Mouse (Mus musculus) embryonic facial prominence, embryonic 13.5 days (tissue): ENCODE measurements around the gene Trp53inp2. TPM values are rescaled to one million over a fixed set of nuclear protein-coding genes. Genes with fewer than 3 reads are reported as not detected.

Experiments
- ATAC-seq: fragments of 200-750 bp; cut with Nextera tagmentation; 2 replicates; pipeline ENCODE4 v1.8.0; 2017; ENCODE audit warnings: low read depth; ENCODE audit not compliant: insufficient number of reproducible peaks, insufficient read depth, low FRiP score, low TSS enrichment
- H3K27ac ChIP-seq: fragments of 300-500 bp; sonication (generic); 2 replicates; pipeline ENCODE4 v1.5.1; 2015; ENCODE audit warnings: moderate library complexity, mild to moderate bottlenecking, inconsistent platforms
- H3K27me3 ChIP-seq: fragments of 300-500 bp; sonication (generic); 2 replicates; pipeline ENCODE4 v1.6.1; 2015; ENCODE audit warnings: mild to moderate bottlenecking, inconsistent platforms
- H3K36me3 ChIP-seq: fragments of 300-500 bp; sonication (generic); 2 replicates; pipeline ENCODE4 v1.6.1; 2015; ENCODE audit warnings: mild to moderate bottlenecking, inconsistent platforms
- H3K4me1 ChIP-seq: fragments of 300-500 bp; sonication (generic); 2 replicates; pipeline ENCODE4 v1.6.1; 2015; ENCODE audit warnings: inconsistent platforms
- H3K4me2 ChIP-seq: fragments of 300-500 bp; sonication (generic); 2 replicates; pipeline ENCODE4 v1.6.1; 2015; ENCODE audit warnings: moderate library complexity, mild to moderate bottlenecking, inconsistent platforms
- H3K4me3 ChIP-seq: fragments of 300-500 bp; sonication (generic); 2 replicates; pipeline ENCODE4 v1.5.1; 2015; ENCODE audit warnings: mild to moderate bottlenecking, inconsistent platforms
- H3K9ac ChIP-seq: fragments of 300-500 bp; sonication (generic); 2 replicates; pipeline ENCODE4 v1.6.1; 2015; ENCODE audit warnings: mild to moderate bottlenecking, inconsistent platforms
- H3K9me3 ChIP-seq: fragments of 300-500 bp; sonication (generic); 2 replicates; pipeline ENCODE4 v1.6.1; 2016; ENCODE audit warnings: inconsistent platforms
- WGBS: fragments of 180-500 bp; shearing (Covaris S2); methylation state at CpG from one replicate; pipeline ENCODE4 v1.1.7; 2015; ENCODE audit warnings: mixed read lengths; 5-methylcytosine and 5-hydroxymethylcytosine counted together
- polyA plus RNA-seq: library from polyadenylated mRNA; unstranded; fragments of >200 nt; fragmentation: Nextera tagmentation; extraction: Ambion mirVana; gene quantifications from 2 replicates; pipeline ENCODE4 v1.2.1, GENCODE M21; 2015

Gene Trp53inp2
- polyA plus RNA-seq, 1 experiment from 2014 or later: 18.0 TPM

DNA sequence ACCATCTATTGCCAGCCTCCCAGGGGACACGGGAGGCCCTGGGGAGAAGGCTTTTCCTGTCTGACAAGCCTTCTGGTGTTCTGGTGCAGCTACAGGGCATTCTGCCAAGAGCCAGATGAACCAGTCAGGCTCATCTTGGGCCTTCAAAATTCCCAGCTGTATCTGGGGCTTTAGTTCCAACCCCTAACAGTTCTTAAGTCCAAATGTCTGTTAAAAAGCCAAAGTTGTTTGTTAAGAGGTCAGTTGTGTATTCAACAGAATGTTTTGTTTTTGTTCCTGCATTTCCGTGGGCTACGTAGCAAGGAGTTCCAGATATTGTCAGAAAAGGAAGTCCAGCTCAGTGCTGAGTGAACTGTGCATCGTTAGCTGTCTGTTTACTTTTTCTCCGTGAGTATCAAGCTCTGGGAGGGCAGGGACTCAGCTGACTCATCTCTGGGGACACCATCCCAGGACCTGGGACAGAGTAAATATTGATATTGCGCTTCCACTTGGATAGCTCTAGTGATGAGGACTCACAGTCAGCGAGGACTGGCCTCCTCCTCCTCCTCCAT, 11.5 kb upstream of the Trp53inp2 start:
- WGBS: 71% methylated on average over 7 of the region's 7 CpGs
- no peak for ATAC-seq

DNA sequence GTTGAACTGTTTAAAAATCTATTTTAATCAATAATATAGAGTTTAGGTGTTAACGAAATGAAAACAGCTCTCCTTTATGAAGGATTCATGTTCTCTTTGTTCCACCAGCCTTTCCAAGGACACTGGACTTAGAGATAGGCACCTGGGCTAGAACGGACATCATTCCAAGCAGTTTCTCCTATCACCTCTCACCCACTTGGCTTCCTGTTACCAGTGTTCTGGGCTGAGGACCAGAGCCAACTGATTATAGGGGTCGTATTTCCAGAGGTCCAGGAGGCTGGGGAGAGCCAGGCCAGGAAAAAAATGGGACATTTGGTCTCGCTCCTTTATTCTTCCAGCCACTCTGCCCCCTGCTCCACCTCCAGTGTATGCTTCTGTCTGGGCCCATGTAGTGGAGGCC, 8.4 kb upstream of the Trp53inp2 start:
- 51% methylated on average over 4 of the region's 4 CpGs for WGBS
- Histone ChIP-seq H3K27ac (no peak overlapping the region), H3K4me3 (no peak overlapping the region), H3K4me2 (no peak overlapping the region), H3K36me3 (no peaks in the 10 kb centered on the region), H3K4me1 (no peaks in the 10 kb centered on the region), H3K9ac (no peak overlapping the region), H3K9me3 (no peaks in the 10 kb centered on the region), H3K27me3 (no peaks in the 10 kb centered on the region)
- no peak for ATAC-seq

More for the DNA sequence above, 11.5 kb upstream of the Trp53inp2 start:
- no peak overlapping the region for H3K4me3 ChIP-seq
- H3K36me3 ChIP-seq: no peaks in the 10 kb centered on the region
- H3K27ac ChIP-seq: no peak overlapping the region
- no peaks in the 10 kb centered on the region for H3K4me1 ChIP-seq
- H3K9me3 ChIP-seq: no peaks in the 10 kb centered on the region
- H3K27me3 ChIP-seq: no peaks in the 10 kb centered on the region
- no peak overlapping the region for H3K9ac ChIP-seq
- no peak overlapping the region for H3K4me2 ChIP-seq

- Histone ChIP-seq H3K4me1 (no peaks in the 10 kb centered on the region), H3K27me3 (no peaks in the 10 kb centered on the region), H3K9ac (no peak overlapping the region), H3K4me2 (no peak overlapping the region), H3K9me3 (no peaks in the 10 kb centered on the region), H3K27ac (no peak overlapping the region), H3K4me3 (no peak overlapping the region), H3K36me3 (no peaks in the 10 kb centered on the region)
- no peak for ATAC-seq
- WGBS: 66% methylated on average over 1 of the region's 1 CpGs
Observed at GRCm38 (mm10) chr2:155373302-155373701, 7.6 kb upstream of the Trp53inp2 start.

DNA sequence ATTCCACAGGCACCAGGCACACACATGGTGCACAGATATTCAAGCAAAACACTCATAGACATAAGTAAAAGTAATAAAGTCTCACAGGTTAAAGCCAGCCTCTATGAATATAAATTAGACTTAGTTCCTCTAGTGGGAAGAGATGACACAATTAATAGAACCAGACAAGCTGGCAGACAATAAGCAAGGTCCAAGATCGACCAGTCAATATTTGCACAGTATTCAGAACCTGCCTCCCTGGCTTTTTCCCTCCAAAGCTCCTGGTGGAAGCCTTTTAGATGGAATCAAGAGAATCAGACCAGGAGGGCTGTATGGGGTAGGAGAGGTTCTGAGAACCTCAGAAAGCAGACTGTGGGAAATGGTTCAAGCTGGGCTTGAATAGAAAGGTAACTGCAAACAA, 7.0 kb upstream of the Trp53inp2 start:
- H3K4me3 ChIP-seq: no peak overlapping the region
- H3K4me1 ChIP-seq: no peaks in the 10 kb centered on the region
- H3K4me2 ChIP-seq: no peak overlapping the region
- no peak overlapping the region for H3K9ac ChIP-seq
- H3K36me3 ChIP-seq: no peaks in the 10 kb centered on the region
- no peaks in the 10 kb centered on the region for H3K9me3 ChIP-seq
- ATAC-seq: no peak
- H3K27me3 ChIP-seq: no peaks in the 10 kb centered on the region
- H3K27ac ChIP-seq: no peak overlapping the region
- 68% methylated on average over 1 of the region's 1 CpGs for WGBS

DNA sequence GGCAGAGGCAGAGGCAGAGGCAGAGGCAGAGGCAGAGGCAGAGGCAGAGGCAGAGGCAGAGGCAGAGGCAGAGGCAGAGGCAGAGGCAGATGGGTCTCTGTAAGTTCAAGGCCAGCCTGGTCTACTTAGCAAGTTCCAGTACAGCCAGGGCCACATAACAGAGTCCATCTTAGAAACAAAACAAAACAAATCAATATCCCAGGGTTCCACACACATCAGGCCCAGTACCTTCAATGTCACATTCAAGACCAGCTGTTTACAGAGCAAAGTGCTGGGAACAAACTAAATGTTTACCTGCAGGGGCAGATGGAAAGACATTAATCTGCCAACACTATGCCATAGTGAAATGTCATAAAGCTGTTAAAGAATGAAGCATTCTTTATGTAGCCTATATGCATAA, 6.3 kb upstream of the Trp53inp2 start:
- Histone ChIP-seq H3K9me3 (no peaks in the 10 kb centered on the region), H3K4me2 (no peak overlapping the region), H3K36me3 (no peaks in the 10 kb centered on the region), H3K4me1 (no peaks in the 10 kb centered on the region), H3K9ac (no peak overlapping the region), H3K27ac (no peak overlapping the region), H3K27me3 (peaks cover 5% of the 10 kb centered on the region), H3K4me3 (no peak overlapping the region)
- no peak for ATAC-seq

DNA sequence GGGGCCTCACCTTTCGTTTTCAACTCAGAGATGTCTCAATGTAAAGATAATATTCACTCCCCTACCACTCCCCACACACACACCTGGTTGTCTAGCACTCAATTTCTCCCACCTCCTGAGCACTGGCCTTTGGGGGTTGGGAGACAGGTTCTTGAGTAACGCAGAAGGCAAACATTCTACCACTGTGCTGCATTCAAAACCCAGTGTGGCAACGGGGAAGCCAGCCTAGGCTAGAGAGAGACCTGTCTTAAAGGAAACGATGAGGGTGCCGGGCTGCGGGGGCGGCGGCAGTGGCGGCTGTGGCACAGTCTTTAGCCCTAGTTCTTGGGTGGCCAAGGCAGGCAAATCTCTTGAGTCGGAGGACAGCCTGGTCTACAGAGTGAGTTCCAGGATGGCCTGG, 4.7 kb upstream of the Trp53inp2 start:
- peaks cover 19% of the 10 kb centered on the region for H3K27me3 ChIP-seq
- H3K36me3 ChIP-seq: no peaks in the 10 kb centered on the region
- H3K27ac ChIP-seq: no peak overlapping the region
- no peak overlapping the region for H3K9ac ChIP-seq
- no peaks in the 10 kb centered on the region for H3K9me3 ChIP-seq
- 83% methylated on average over 10 of the region's 10 CpGs for WGBS
- no peak overlapping the region for H3K4me3 ChIP-seq
- H3K4me1 ChIP-seq: peaks cover 7% of the 10 kb centered on the region; the same call in 1 of the 2 replicates
- H3K4me2 ChIP-seq: no peak overlapping the region
- ATAC-seq: no peak

DNA sequence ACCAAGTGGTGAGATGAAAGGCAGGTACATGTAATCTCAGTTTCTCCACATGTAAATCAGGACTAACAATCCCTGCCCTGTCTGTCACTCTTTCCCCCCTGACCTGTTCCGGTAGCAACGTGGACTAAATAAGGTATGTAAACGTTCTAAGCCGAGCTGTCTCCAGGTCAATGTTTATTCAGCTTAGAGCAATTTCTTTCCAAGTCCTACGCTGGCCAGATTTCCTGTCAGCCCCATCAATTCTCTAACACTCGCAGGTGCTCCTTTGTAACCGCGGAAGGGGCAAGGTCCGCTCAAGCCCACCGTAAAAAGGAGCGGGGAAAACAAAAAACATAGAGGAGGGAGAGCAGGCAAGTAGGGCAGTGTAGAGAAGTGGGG, 190 bp downstream of the Trp53inp2 start:
- Histone ChIP-seq H3K9me3 (no peaks in the 10 kb centered on the region), H3K27ac (no peak overlapping the region)

DNA sequence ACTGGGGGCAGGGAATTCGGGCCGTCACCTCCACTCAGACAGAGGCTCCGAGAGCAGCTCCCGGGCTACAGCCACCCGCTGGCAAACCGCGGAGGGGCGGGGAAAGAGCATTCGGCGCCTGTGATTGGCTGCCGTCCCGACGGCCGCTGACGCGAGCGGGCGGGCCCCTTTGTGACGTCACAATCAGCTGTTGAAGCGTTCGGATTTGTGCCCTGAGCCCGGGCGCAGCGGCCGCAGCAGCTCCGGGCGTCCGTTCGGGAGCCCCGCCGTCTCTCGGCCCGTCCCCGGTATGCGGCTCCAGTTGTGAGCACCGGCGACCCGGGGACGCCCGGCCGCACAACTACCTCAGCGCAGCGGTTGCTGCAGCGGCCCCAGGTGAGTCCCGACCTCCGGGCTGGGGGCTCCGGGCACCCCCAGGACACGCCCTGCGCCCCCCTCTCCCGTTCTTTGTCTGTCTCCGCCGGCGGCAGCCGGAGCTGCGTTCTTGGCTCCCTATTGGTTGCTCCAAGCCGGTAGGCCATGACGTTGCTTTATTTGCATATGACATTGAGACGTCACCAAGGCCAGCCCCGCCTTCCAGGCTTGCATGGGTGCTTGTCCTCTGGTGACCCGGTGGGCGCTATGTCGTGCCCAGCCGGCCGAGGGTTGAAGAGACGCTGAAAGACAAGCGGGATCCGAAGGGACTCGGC, 928 bp downstream of the Trp53inp2 start:
- WGBS: under 1% methylated on average over 68 of the region's 68 CpGs

More for the DNA sequence above, 190 bp downstream of the Trp53inp2 start:
- Histone ChIP-seq H3K4me3 (peak overlapping the region; percentile 87), H3K36me3 (peaks cover 7% of the 10 kb centered on the region), H3K9ac (peak overlapping the region; percentile 93), H3K4me1 (peaks cover 26% of the 10 kb centered on the region), H3K4me2 (peak overlapping the region; percentile 81), H3K27me3 (peaks cover 19% of the 10 kb centered on the region)
- no peak for ATAC-seq
- 1% methylated on average over 11 of the region's 11 CpGs for WGBS

DNA sequence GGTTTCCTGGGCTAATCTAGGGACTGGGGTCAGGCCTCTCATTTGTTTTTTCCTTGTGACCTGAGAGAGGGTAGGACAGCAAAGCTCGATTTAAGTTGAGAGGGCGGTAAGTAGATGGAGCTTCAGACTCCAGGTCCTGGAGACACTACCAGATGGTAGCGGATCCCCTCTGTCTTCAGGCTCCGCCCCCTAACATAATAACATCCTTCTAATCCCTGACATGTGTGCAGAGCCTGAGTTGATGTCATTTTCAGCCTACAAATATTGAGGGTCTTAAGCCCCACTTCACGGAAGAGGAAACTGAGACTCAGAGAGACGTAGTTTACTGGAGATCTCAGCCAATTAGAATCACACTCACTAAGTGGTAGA, 1.5 kb downstream of the Trp53inp2 start:
- Histone ChIP-seq H3K9me3 (no peaks in the 10 kb centered on the region), H3K27me3 (peaks cover 19% of the 10 kb centered on the region), H3K27ac (peak overlapping the region; percentile 96), H3K36me3 (peaks cover 13% of the 10 kb centered on the region), H3K4me1 (peaks cover 33% of the 10 kb centered on the region), H3K4me2 (peak overlapping the region; percentile 81), H3K9ac (peak overlapping the region; percentile 93), H3K4me3 (peak overlapping the region; percentile 87)
- 0 out of 2 replicates have a peak, but pooled peaks have one; percentile 3 for ATAC-seq
- WGBS: 22% methylated on average over 6 of the region's 6 CpGs

More for the DNA sequence above, 928 bp downstream of the Trp53inp2 start:
- Histone ChIP-seq H3K27me3 (peaks cover 19% of the 10 kb centered on the region), H3K4me1 (peaks cover 33% of the 10 kb centered on the region), H3K9me3 (no peaks in the 10 kb centered on the region), H3K4me3 (peak overlapping the region; percentile 87), H3K27ac (peak overlapping the region; percentile 96), H3K4me2 (peak overlapping the region; percentile 81), H3K9ac (peak overlapping the region; percentile 93), H3K36me3 (peaks cover 13% of the 10 kb centered on the region)
- peak; percentile 88 for ATAC-seq

GRCm38 (mm10) chr2:155382791-155383438, 2.1 kb downstream of the Trp53inp2 start:
- peaks cover 17% of the 10 kb centered on the region for H3K36me3 ChIP-seq
- H3K4me1 ChIP-seq: peaks cover 33% of the 10 kb centered on the region
- H3K27ac ChIP-seq: peak overlapping the region; percentile 96; the same call in 1 of the 2 replicates
- H3K27me3 ChIP-seq: peaks cover 19% of the 10 kb centered on the region
- H3K9ac ChIP-seq: 0 out of 2 replicates have a peak overlapping the region, but pooled peaks have one; percentile 93
- 76% methylated on average over 2 of the region's 2 CpGs for WGBS
- no peaks in the 10 kb centered on the region for H3K9me3 ChIP-seq
- no peak for ATAC-seq
- peak overlapping the region; percentile 81 for H3K4me2 ChIP-seq
- peak overlapping the region; percentile 87 for H3K4me3 ChIP-seq

DNA sequence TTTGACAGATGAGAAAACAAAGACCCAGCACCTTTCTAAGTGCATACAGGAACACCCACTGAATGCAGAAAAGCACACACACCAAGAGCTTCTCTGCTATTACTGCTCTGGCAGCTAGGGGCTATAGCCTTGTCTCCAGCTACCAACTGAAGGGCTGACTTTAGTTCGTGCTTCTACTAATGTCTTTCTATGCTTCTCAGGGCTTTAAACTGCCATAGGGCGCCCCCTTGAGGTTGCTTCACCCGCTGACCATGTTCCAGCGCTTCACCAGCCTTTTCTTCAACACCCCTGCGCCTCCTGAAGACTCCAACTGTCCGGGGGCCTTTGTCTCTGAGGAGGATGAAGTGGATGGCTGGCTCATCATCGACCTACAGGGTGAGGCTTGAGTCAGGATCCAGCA, 4.2 kb downstream of the Trp53inp2 start:
- no peaks in the 10 kb centered on the region for H3K9me3 ChIP-seq
- H3K4me3 ChIP-seq: no peak overlapping the region
- H3K27me3 ChIP-seq: peaks cover 8% of the 10 kb centered on the region
- H3K4me1 ChIP-seq: peaks cover 33% of the 10 kb centered on the region
- no peak for ATAC-seq
- WGBS: 29% methylated on average over 7 of the region's 7 CpGs
- no peak overlapping the region for H3K4me2 ChIP-seq
- H3K36me3 ChIP-seq: peaks cover 36% of the 10 kb centered on the region
- H3K27ac ChIP-seq: no peak overlapping the region
- no peak overlapping the region for H3K9ac ChIP-seq
